Mouse (Mus musculus) adrenal gland, postnatal 4 days (tissue): ENCODE measurements at regions not wholly inside any gene's neighbourhood (a gene's known extent, or its start where the extent isn't known, plus 50 kb on each side); places are given as distances from the start of the nearest gene placed in this dataset.

Experiments
- DNase-seq, 2 experiments: peaks; one replicate each; pipeline ENCODE4 v3.0.0; 2021 to 2022; ENCODE audit warnings: low spot score in 2 of 2, mixed read lengths in 2 of 2

GRCm38 (mm10) chr3:148659024-148659423 is 331.3 kb downstream of the Adgrl2 start:
- DNase-seq = no peak

- DNase-seq = no peak
Observed at GRCm38 (mm10) chr3:148658368-148658767, 332.0 kb downstream of the Adgrl2 start.

- no peak for DNase-seq
Observed at GRCm38 (mm10) chr3:148656187-148656586, 334.2 kb downstream of the Adgrl2 start.

GRCm38 (mm10) chr3:148650241-148650640 is 340.1 kb downstream of the Adgrl2 start:
- DNase-seq = no peak

- DNase-seq = no peak
Observed at GRCm38 (mm10) chr3:148644924-148645323, 345.4 kb downstream of the Adgrl2 start.

- DNase-seq = no peak
Observed at GRCm38 (mm10) chr3:148641581-148641980, 348.8 kb downstream of the Adgrl2 start.

GRCm38 (mm10) chr3:148640680-148641101 is 349.7 kb downstream of the Adgrl2 start:
- no peak for DNase-seq

- DNase-seq = no peak
Observed at GRCm38 (mm10) chr3:148635101-148635500, 355.3 kb downstream of the Adgrl2 start.

GRCm38 (mm10) chr3:148634352-148634751 is 356.0 kb downstream of the Adgrl2 start:
- DNase-seq = no peak

- DNase-seq = no peak
Observed at GRCm38 (mm10) chr3:148633291-148633690, 357.1 kb downstream of the Adgrl2 start.

- DNase-seq = no peak
Observed at GRCm38 (mm10) chr3:148632449-148632848, 357.9 kb downstream of the Adgrl2 start.

- DNase-seq = no peak
Observed at GRCm38 (mm10) chr3:148631415-148632192, 358.8 kb downstream of the Adgrl2 start.

GRCm38 (mm10) chr3:148630865-148631264 is 359.5 kb downstream of the Adgrl2 start:
- DNase-seq = no peak

GRCm38 (mm10) chr3:148614971-148615671 is 375.2 kb downstream of the Adgrl2 start:
- no peak for DNase-seq

GRCm38 (mm10) chr3:148613443-148613842 is 376.9 kb downstream of the Adgrl2 start:
- DNase-seq = no peak

GRCm38 (mm10) chr3:148603276-148603675 is 387.1 kb downstream of the Adgrl2 start:
- no peak for DNase-seq

GRCm38 (mm10) chr3:148602730-148603255 is 387.6 kb downstream of the Adgrl2 start:
- no peak for DNase-seq

- no peak for DNase-seq
Observed at GRCm38 (mm10) chr3:148595561-148595960, 394.8 kb downstream of the Adgrl2 start.

- no peak for DNase-seq
Observed at GRCm38 (mm10) chr3:148589556-148589955, 400.8 kb downstream of the Adgrl2 start.

- no peak for DNase-seq
Observed at GRCm38 (mm10) chr3:148575735-148576134, 414.6 kb downstream of the Adgrl2 start.

GRCm38 (mm10) chr3:148572493-148572892 is 417.9 kb downstream of the Adgrl2 start:
- DNase-seq = no peak

- DNase-seq = no peak
Observed at GRCm38 (mm10) chr3:148564716-148565115, 425.6 kb downstream of the Adgrl2 start.
